Mouse (Mus musculus) naive thymus-derived CD4-positive, alpha-beta T cell, adult 5 months (primary cell): ENCODE results near the gene Oxct2b. TPM values are rescaled to one million over a fixed set of nuclear protein-coding genes. Genes with fewer than 3 reads are reported as not detected.

ENCODE experiments used
- polyA plus RNA-seq: library from polyadenylated mRNA; unstranded; fragments of 100-300 nt; shearing (Covaris generic); gene quantifications from one replicate; pipeline ENCODE4 v1.2.1, GENCODE M21; 2017

Gene Oxct2b
- not detected for polyA plus RNA-seq

DNA sequence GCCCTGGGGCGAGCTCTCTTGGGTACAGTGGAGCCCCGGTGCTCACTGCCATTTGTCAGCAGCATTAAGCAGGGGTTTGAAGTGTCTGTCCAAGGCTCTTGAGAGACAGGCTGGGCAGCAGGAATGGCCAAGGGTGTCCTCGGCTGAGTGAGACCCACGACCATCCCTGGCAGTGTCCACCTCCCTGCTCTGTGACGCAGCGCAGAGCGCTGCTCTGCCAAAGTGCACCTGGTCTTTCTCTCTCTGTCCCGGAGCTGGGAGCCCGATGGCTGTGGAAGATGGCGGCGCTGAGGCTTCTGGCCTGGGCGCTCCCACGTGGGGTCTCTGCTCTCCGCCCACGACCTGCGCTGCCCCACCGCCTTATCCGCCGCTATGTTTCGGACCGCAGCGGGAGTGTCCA lies at the start of gene Oxct2b:
Oxct2b (plus strand) TSS at position 256 of the 400 bp plus-strand sequence.

DNA sequence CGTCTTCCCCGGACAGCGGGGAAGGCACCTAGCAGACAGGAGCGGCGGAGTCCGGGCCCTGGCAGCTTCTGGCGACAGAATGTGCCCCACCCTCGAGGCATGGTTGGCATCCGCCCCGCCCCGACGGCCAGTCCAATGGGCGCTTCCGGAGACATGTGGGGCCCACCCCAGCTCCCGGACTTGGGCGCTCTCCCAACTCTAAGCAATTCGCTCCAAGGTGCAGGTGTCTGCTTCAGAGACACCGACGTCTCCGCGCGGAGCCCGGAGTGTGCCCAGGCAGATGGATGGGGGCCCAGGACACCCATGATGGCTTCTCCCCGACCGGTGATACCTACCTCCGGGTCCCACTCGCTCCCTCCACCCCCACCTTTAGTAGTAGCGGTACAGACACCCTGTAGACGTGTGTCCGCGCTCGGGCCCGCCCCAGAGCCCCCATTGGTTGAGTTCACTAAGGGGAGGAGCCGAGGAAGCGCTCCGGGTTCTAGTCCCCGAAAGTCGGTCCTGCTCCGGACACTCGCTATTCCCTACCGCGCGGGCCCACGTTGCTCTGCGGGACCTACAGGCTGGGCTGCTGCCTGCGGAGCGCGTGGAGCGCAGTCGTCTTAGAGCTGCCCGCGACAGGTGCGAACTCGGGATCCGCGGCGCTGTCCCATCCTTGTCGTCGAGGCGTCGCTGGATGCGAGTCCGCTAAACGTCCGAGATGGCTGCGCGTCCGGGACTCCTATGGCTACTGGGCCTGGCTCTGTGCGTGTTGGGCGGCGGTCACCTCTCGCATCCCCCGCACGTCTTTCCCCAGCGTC lies 11.2 kb upstream of the Oxct2b start, which contains the start of gene Bmp8b:
Bmp8b (plus strand) TSS at position 515 of the 800 bp plus-strand sequence.

DNA sequence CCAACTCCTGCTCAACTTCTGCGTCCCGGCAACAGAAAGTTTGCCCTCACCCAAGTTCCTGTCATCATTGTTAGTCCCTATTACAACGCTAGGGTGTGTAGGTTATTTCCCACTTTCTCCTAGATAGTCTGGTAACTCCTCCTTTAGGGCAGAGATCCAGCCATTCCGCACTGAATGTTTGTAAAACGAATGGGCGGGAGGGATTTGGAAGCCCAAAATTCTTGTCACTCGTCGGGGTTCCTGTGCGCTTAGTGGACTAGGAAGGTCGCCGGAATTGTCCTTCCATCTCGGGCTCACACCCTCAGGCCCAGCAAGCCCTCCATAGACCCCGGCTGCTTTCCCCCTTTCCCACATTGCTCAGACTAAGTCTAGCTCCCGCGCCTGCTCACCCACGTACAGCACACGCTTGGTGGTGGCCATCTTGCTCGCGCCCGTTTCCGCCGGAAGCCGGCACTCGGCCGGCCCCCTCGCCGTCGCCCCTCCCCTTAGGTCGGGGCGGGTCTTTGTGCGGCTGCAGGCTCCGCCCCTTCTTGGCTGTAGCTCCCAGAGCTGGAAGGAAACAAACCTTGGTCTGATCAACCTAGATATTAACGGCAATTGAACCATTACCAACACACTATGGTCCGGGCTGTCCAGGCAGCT lies 23.6 kb downstream of the Oxct2b start, which contains the start of gene Ppie:
Ppie (minus strand) TSS at position 439 of the 642 bp plus-strand sequence.

Other genes with a start within 250 kb of the Oxct2b start
- gene Cap1, start 230.2 kb upstream of the Oxct2b start, polyA plus RNA-seq = 82.1 TPM
- 0.53 TPM for gene Mfsd2a, start 155.1 kb upstream of the Oxct2b start, polyA plus RNA-seq
- not detected for gene Mycl, start 120.6 kb upstream of the Oxct2b start, polyA plus RNA-seq
- 24.0 TPM for gene Trit1, start 99.7 kb upstream of the Oxct2b start, polyA plus RNA-seq
- gene Bmp8b, start 11.1 kb upstream of the Oxct2b start, polyA plus RNA-seq = not detected
- 90.2 TPM for gene Ppie, start 23.7 kb downstream of the Oxct2b start, polyA plus RNA-seq
- gene Hpcal4, start 67.0 kb downstream of the Oxct2b start, polyA plus RNA-seq = not detected
- not detected for gene Nt5c1a, start 85.2 kb downstream of the Oxct2b start, polyA plus RNA-seq
- not detected for gene Heyl, start 117.3 kb downstream of the Oxct2b start, polyA plus RNA-seq
- 5.5 TPM for gene Pabpc4, start 146.1 kb downstream of the Oxct2b start, polyA plus RNA-seq
- not detected for gene Oxct2a, start 207.4 kb downstream of the Oxct2b start, polyA plus RNA-seq
- not detected for gene Bmp8a, start 227.0 kb downstream of the Oxct2b start, polyA plus RNA-seq